Mouse (Mus musculus): ENCODE results near the gene Mroh8.

Gene Mroh8

GRCm38 (mm10) chr2:157279416-157279800 is at the start of gene Mroh8:
Mroh8 (minus strand) TSS chr2:157279549.
- no peak for DNase-seq (ENCODE audit: low read depth, low spot score)

- DNase-seq (ENCODE audit: low read depth, low spot score): peak; percentile 45
These were observed 49.2 kb upstream of the Mroh8 start for GRCm38 (mm10) chr2:157328570-157328969.

- no peak for DNase-seq (ENCODE audit: low read depth, low spot score)
These were observed 48.8 kb upstream of the Mroh8 start for GRCm38 (mm10) chr2:157328106-157328505.

- DNase-seq (ENCODE audit: low read depth, low spot score): no peak
These were observed 45.9 kb upstream of the Mroh8 start for GRCm38 (mm10) chr2:157325238-157325637.

- DNase-seq (ENCODE audit: low read depth, low spot score): no peak
These were observed 42.8 kb upstream of the Mroh8 start for GRCm38 (mm10) chr2:157322029-157322766.

GRCm38 (mm10) chr2:157320886-157321285 is 41.5 kb upstream of the Mroh8 start:
- DNase-seq (ENCODE audit: low read depth, low spot score): no peak

GRCm38 (mm10) chr2:157320135-157320534 is 40.8 kb upstream of the Mroh8 start:
- no peak for DNase-seq (ENCODE audit: low read depth, low spot score)

GRCm38 (mm10) chr2:157317220-157317619 is 37.9 kb upstream of the Mroh8 start:
- DNase-seq (ENCODE audit: low read depth, low spot score): no peak

- no peak for DNase-seq (ENCODE audit: low read depth, low spot score)
These were observed 37.1 kb upstream of the Mroh8 start for GRCm38 (mm10) chr2:157316358-157316933.

GRCm38 (mm10) chr2:157315486-157315885 is 36.1 kb upstream of the Mroh8 start:
- no peak for DNase-seq (ENCODE audit: low read depth, low spot score)

- DNase-seq (ENCODE audit: low read depth, low spot score): no peak
These were observed 35.0 kb upstream of the Mroh8 start for GRCm38 (mm10) chr2:157314310-157314709.

- no peak for DNase-seq (ENCODE audit: low read depth, low spot score)
These were observed 34.4 kb upstream of the Mroh8 start for GRCm38 (mm10) chr2:157313718-157314117.

GRCm38 (mm10) chr2:157310963-157311637 is 31.8 kb upstream of the Mroh8 start:
- DNase-seq (ENCODE audit: low read depth, low spot score): no peak

- no peak for DNase-seq (ENCODE audit: low read depth, low spot score)
These were observed 30.3 kb upstream of the Mroh8 start for GRCm38 (mm10) chr2:157309611-157310010.

- no peak for DNase-seq (ENCODE audit: low read depth, low spot score)
These were observed 29.0 kb upstream of the Mroh8 start for GRCm38 (mm10) chr2:157308273-157308917.

GRCm38 (mm10) chr2:157307715-157308265 is 28.4 kb upstream of the Mroh8 start:
- DNase-seq (ENCODE audit: low read depth, low spot score): no peak

- DNase-seq (ENCODE audit: low read depth, low spot score): no peak
These were observed 27.0 kb upstream of the Mroh8 start for GRCm38 (mm10) chr2:157306091-157307032.

GRCm38 (mm10) chr2:157303096-157303495 is 23.7 kb upstream of the Mroh8 start:
- no peak for DNase-seq (ENCODE audit: low read depth, low spot score)

GRCm38 (mm10) chr2:157300051-157300450 is 20.7 kb upstream of the Mroh8 start:
- no peak for DNase-seq (ENCODE audit: low read depth, low spot score)

- DNase-seq (ENCODE audit: low read depth, low spot score): no peak
These were observed 16.8 kb upstream of the Mroh8 start for GRCm38 (mm10) chr2:157296105-157296689.
